Mouse (Mus musculus) liver, postnatal 0 days (tissue): ENCODE results near the gene Pcp2.

ENCODE experiments used
- CTCF ChIP-seq: sonication (generic); IDR thresholded peaks from 2 replicates; pipeline ENCODE4 v1.5.1; 2016; ENCODE audit warnings: antibody characterized with exemption, low read depth
- EP300 ChIP-seq: IDR thresholded peaks from 2 replicates; pipeline ENCODE4 v1.6.1; 2016; ENCODE audit warnings: antibody characterized with exemption, low read depth, mild to moderate bottlenecking

- TF ChIP-seq CTCF (no peak), EP300 (no peak)
Observed at GRCm38 (mm10) chr8:3586993-3587390, 38.4 kb downstream of the Pcp2 start, which contains the start of gene Camsap3.
